Mouse (Mus musculus): ENCODE data around the gene Rab40c.

DNA sequence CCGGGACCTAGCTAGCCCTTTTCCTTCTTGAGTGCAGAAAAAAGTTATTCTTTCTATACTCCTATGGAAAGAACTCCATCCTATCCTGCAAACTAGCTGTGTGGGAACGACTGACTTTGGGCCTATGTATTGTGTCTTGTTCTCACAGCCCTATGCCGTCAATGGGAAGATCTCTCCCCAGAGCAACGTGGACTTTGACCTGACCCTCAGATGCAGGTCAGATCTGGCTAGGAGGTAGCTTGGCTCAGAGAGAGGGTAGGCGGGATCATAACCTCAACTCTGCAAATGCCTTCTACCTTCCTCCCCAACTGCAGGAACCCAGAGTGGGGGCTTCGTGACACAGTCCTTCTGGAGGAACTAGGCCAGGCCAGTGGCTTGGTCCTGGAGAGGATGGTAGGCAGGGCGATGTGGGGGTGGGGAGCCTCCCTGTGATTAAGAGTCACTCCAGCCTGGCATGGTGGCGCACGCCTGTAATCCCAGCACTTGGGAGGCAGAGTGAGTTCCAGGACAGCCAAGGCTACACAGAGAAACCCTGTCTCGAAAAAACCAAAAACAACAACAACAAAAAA, 43.1 kb downstream of the Rab40c start:
- TF ChIP-seq CTCF (IDR thresholded peaks at IDR 0.05) (no peak), EP300 (IDR thresholded peaks at IDR 0.05) (no peak)

Measured in lung, postnatal 0 days (tissue).